Mouse (Mus musculus): Measurements from ENCODE around the gene Vav1. TPM values are rescaled to one million over a fixed set of nuclear protein-coding genes. Genes with fewer than 3 reads are reported as not detected.

The Vav1 gene
- polyA plus RNA-seq, 1 experiment from 2014 or later, result 14.1 TPM

- WGBS (ENCODE audit: insufficient replicate concordance), result 35% methylated on average over 21 of the region's 22 CpGs
- no peak overlapping the region for H3K27ac ChIP-seq (ENCODE audit: low read depth)
- peak overlapping the region; percentile 45 for H3K4me2 ChIP-seq (ENCODE audit: low read depth, low read length)
- H3K4me1 ChIP-seq (ENCODE audit: insufficient read depth), result peaks cover 7% of the 10 kb centered on the region; the same call in 1 of the 2 replicates
- TF ChIP-seq CTCF (IDR thresholded peaks at IDR 0.05; ENCODE audit: low read depth), result peak; percentile 18; the same call in 1 of the 2 replicates
- TF ChIP-seq EP300 (IDR thresholded peaks at IDR 0.05; ENCODE audit: low read depth), result no peak
- H3K9ac ChIP-seq (replicated peaks), result no peak overlapping the region
- 0 out of 2 replicates have a peak overlapping the region, but pooled peaks have one; percentile 3 for H3K4me3 ChIP-seq (ENCODE audit: low read depth, low read length)
- peak; percentile 76 for DNase-seq
- H3K9me3 ChIP-seq (ENCODE audit: low read length), result no peaks in the 10 kb centered on the region
- peaks cover 20% of the 10 kb centered on the region for H3K36me3 ChIP-seq (replicated peaks; ENCODE audit: insufficient read depth, low read length)
- no peaks in the 10 kb centered on the region for H3K27me3 ChIP-seq (ENCODE audit: insufficient read depth, low read length)
- ATAC-seq, result peak; percentile 83
Observed at GRCm38 (mm10) chr17:57264972-57265945, 13.6 kb upstream of the Vav1 start.

GRCm38 (mm10) chr17:57267556-57268126 lies 11.3 kb upstream of the Vav1 start:
- Histone ChIP-seq H3K27me3 (ENCODE audit: insufficient read depth, low read length) (no peaks in the 10 kb centered on the region), H3K4me1 (ENCODE audit: insufficient read depth) (peaks cover 7% of the 10 kb centered on the region; the same call in 1 of the 2 replicates), H3K36me3 (replicated peaks; ENCODE audit: insufficient read depth, low read length) (peaks cover 5% of the 10 kb centered on the region), H3K9ac (replicated peaks) (no peak overlapping the region), H3K27ac (ENCODE audit: low read depth) (no peak overlapping the region), H3K4me3 (ENCODE audit: low read depth, low read length) (no peak overlapping the region), H3K9me3 (ENCODE audit: low read length) (no peaks in the 10 kb centered on the region), H3K4me2 (ENCODE audit: low read depth, low read length) (no peak overlapping the region)
- TF ChIP-seq CTCF (IDR thresholded peaks at IDR 0.05; ENCODE audit: low read depth) (no peak), EP300 (IDR thresholded peaks at IDR 0.05; ENCODE audit: low read depth) (no peak)
- 75% methylated on average over 6 of the region's 6 CpGs for WGBS (ENCODE audit: insufficient replicate concordance)
- ATAC-seq (no peak), DNase-seq (no peak)

GRCm38 (mm10) chr17:57271301-57271700 lies 7.6 kb upstream of the Vav1 start:
- WGBS (ENCODE audit: insufficient replicate concordance), result 69% methylated on average over 9 of the region's 9 CpGs
- no peaks in the 10 kb centered on the region for H3K9me3 ChIP-seq (ENCODE audit: low read length)
- no peaks in the 10 kb centered on the region for H3K27me3 ChIP-seq (ENCODE audit: insufficient read depth, low read length)
- peaks cover 17% of the 10 kb centered on the region for H3K4me1 ChIP-seq (ENCODE audit: insufficient read depth)
- no peaks in the 10 kb centered on the region for H3K36me3 ChIP-seq (replicated peaks; ENCODE audit: insufficient read depth, low read length)
- ATAC-seq, result no peak
- DNase-seq, result no peak
- no peak overlapping the region for H3K4me2 ChIP-seq (ENCODE audit: low read depth, low read length)
- no peak for TF ChIP-seq CTCF (IDR thresholded peaks at IDR 0.05; ENCODE audit: low read depth)
- no peak for TF ChIP-seq EP300 (IDR thresholded peaks at IDR 0.05; ENCODE audit: low read depth)
- no peak overlapping the region for H3K27ac ChIP-seq (ENCODE audit: low read depth)
- H3K4me3 ChIP-seq (ENCODE audit: low read depth, low read length), result no peak overlapping the region
- no peak overlapping the region for H3K9ac ChIP-seq (replicated peaks)

GRCm38 (mm10) chr17:57273846-57274245 lies 5.1 kb upstream of the Vav1 start:
- TF ChIP-seq EP300 (IDR thresholded peaks at IDR 0.05; ENCODE audit: low read depth), result no peak
- TF ChIP-seq CTCF (IDR thresholded peaks at IDR 0.05; ENCODE audit: low read depth), result no peak
- Histone ChIP-seq H3K27me3 (ENCODE audit: insufficient read depth, low read length) (no peaks in the 10 kb centered on the region), H3K4me2 (ENCODE audit: low read depth, low read length) (no peak overlapping the region), H3K4me1 (ENCODE audit: insufficient read depth) (peaks cover 25% of the 10 kb centered on the region), H3K9ac (replicated peaks) (no peak overlapping the region), H3K36me3 (replicated peaks; ENCODE audit: insufficient read depth, low read length) (no peaks in the 10 kb centered on the region), H3K9me3 (ENCODE audit: low read length) (no peaks in the 10 kb centered on the region), H3K27ac (ENCODE audit: low read depth) (no peak overlapping the region), H3K4me3 (ENCODE audit: low read depth, low read length) (no peak overlapping the region)
- ATAC-seq (no peak), DNase-seq (no peak)
- 36% methylated on average over 7 of the region's 7 CpGs for WGBS (ENCODE audit: insufficient replicate concordance)

GRCm38 (mm10) chr17:57274686-57275085 lies 4.2 kb upstream of the Vav1 start:
- no peak for ATAC-seq
- Histone ChIP-seq H3K36me3 (replicated peaks; ENCODE audit: insufficient read depth, low read length) (no peaks in the 10 kb centered on the region), H3K27ac (ENCODE audit: low read depth) (peak overlapping the region; percentile 30; the same call in 1 of the 2 replicates), H3K4me3 (ENCODE audit: low read depth, low read length) (peak overlapping the region; percentile 62), H3K27me3 (ENCODE audit: insufficient read depth, low read length) (no peaks in the 10 kb centered on the region), H3K9me3 (ENCODE audit: low read length) (no peaks in the 10 kb centered on the region), H3K9ac (replicated peaks) (peak overlapping the region; percentile 59), H3K4me2 (ENCODE audit: low read depth, low read length) (peak overlapping the region; percentile 90), H3K4me1 (ENCODE audit: insufficient read depth) (peaks cover 25% of the 10 kb centered on the region)
- WGBS (ENCODE audit: insufficient replicate concordance), result 3% methylated on average over 15 of the region's 15 CpGs
- no peak for TF ChIP-seq EP300 (IDR thresholded peaks at IDR 0.05; ENCODE audit: low read depth)
- no peak for TF ChIP-seq CTCF (IDR thresholded peaks at IDR 0.05; ENCODE audit: low read depth)
- DNase-seq, result no peak
